Mouse (Mus musculus) heart, postnatal 0 days (tissue): ENCODE measurements around the gene Kctd19.

Source experiments
- CTCF ChIP-seq: IDR thresholded peaks from 2 replicates; pipeline ENCODE4 v1.5.1; 2016; ENCODE audit warnings: antibody characterized with exemption, control low read depth, low read depth
- EP300 ChIP-seq: IDR thresholded peaks from 2 replicates; pipeline ENCODE4 v1.6.1; 2016; ENCODE audit warnings: antibody characterized with exemption, low read depth

GRCm38 (mm10) chr8:105343791-105344574 is 69.3 kb downstream of the Kctd19 start:
- no peak for TF ChIP-seq CTCF
- no peak for TF ChIP-seq EP300
